Mouse (Mus musculus) bone marrow macrophage, adult 2 months (primary cell): ENCODE results near the gene Styx.

Experiments used
- CTCF ChIP-seq: IDR thresholded peaks from 2 replicates; pipeline ENCODE4 v1.5.1; 2012; ENCODE audit warnings: low read depth, mild to moderate bottlenecking, low read length, moderate library complexity
- POLR2A ChIP-seq: IDR thresholded peaks from 2 replicates; pipeline ENCODE4 v1.6.1; 2012; ENCODE audit warnings: mild to moderate bottlenecking, low read depth, low read length, borderline replicate concordance

GRCm38 (mm10) chr14:45430066-45430842 lies 79.4 kb downstream of the Styx start:
- TF ChIP-seq POLR2A (no peak), CTCF (no peak)
